Mouse (Mus musculus): ENCODE results near the gene Tmem201. TPM values are rescaled to one million over a fixed set of nuclear protein-coding genes. Genes with fewer than 3 reads are reported as not detected.
A peak's percentile ranks its signal among the peaks of the same experiment; 100 is the strongest.

Tmem201 gene
- polyA plus RNA-seq, 1 experiment from 2014 or later: 43.1 TPM

- 78% methylated on average over 17 of the region's 17 CpGs for WGBS
- no peaks in the 10 kb centered on the region for H3K9me3 ChIP-seq
- peaks cover 91% of the 10 kb centered on the region for H3K36me3 ChIP-seq
- DNase-seq (ENCODE audit: low spot score): no peak
- H3K4me1 ChIP-seq: peaks cover 14% of the 10 kb centered on the region
- H3K27me3 ChIP-seq (ENCODE audit: insufficient read depth, poor library complexity, severe bottlenecking): no peaks in the 10 kb centered on the region
- no peak overlapping the region for H3K27ac ChIP-seq
- H3K4me3 ChIP-seq: no peak overlapping the region
These were observed 13.8 kb downstream of the Tmem201 start for GRCm38 (mm10) chr4:149723855-149724731.

GRCm38 (mm10) chr4:149723021-149723390 lies 14.8 kb downstream of the Tmem201 start:
- WGBS: 93% methylated on average over 12 of the region's 12 CpGs

DNA sequence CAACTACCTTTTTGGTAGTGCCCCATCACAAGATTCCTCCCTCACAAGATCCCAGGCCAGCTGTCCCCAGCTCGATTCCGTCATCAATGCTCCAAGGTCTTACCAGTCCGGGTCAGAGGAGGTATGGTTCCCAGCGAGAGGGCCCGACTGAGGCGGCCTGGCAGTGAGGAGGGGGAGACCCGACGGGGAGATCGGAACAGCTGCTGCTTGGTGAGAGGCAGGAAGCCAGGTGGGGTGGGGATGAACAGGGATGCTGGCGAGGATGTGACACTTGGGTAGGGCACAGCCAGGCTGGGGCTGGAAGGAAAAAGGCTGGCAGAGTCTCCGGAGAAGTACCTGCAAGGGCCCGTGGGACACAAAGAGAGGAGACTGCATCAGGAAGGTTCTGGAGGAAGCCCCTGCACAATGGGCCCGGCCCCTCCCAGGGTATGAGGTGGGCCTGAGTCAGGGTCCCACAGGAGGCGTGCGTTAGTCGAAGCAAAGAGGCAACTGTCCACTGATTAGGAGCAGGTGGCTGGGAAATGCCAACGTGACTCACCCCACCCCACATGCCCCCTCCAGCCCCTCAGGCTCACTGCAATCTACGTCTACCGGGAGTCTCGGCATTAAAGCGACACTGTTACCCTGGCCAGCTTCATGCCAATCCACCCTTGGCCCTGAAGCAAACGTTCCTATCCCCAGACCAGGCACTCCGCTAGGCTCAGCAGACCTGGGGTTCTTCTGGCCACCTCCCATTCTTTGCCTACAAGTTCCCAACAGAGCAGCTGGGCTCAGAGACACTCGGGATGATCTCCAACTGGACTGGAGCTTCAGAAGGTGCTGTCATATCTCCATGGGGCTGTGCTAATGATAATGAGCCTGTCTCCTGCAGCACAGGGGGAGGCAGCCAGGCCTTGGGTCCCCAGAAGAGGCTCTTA lies 15.5 kb downstream of the Tmem201 start:
- Histone ChIP-seq H3K27me3 (ENCODE audit: insufficient read depth, poor library complexity, severe bottlenecking) (no peaks in the 10 kb centered on the region), H3K4me1 (peaks cover 14% of the 10 kb centered on the region), H3K4me3 (no peak overlapping the region), H3K9me3 (no peaks in the 10 kb centered on the region), H3K27ac (no peak overlapping the region), H3K36me3 (peaks cover 93% of the 10 kb centered on the region)
- WGBS: 89% methylated on average over 24 of the region's 24 CpGs
- DNase-seq (ENCODE audit: low spot score): no peak

More at GRCm38 (mm10) chr4:149723021-149723390, 14.8 kb downstream of the Tmem201 start:
- Histone ChIP-seq H3K9me3 (no peaks in the 10 kb centered on the region), H3K4me3 (no peak overlapping the region), H3K36me3 (peaks cover 93% of the 10 kb centered on the region), H3K27me3 (ENCODE audit: insufficient read depth, poor library complexity, severe bottlenecking) (no peaks in the 10 kb centered on the region), H3K27ac (no peak overlapping the region), H3K4me1 (peaks cover 14% of the 10 kb centered on the region)
- no peak for DNase-seq (ENCODE audit: low spot score)

GRCm38 (mm10) chr4:149721163-149721562 lies 16.7 kb downstream of the Tmem201 start:
- 63% methylated on average over 8 of the region's 8 CpGs for WGBS
- H3K4me1 ChIP-seq: peaks cover 14% of the 10 kb centered on the region
- H3K9me3 ChIP-seq: no peaks in the 10 kb centered on the region
- H3K36me3 ChIP-seq: peaks cover 93% of the 10 kb centered on the region
- H3K27ac ChIP-seq: no peak overlapping the region
- DNase-seq (ENCODE audit: low spot score): no peak
- H3K27me3 ChIP-seq (ENCODE audit: insufficient read depth, poor library complexity, severe bottlenecking): no peaks in the 10 kb centered on the region
- no peak overlapping the region for H3K4me3 ChIP-seq

GRCm38 (mm10) chr4:149719686-149720085 lies 18.2 kb downstream of the Tmem201 start:
- Histone ChIP-seq H3K27me3 (ENCODE audit: insufficient read depth, poor library complexity, severe bottlenecking) (no peaks in the 10 kb centered on the region), H3K36me3 (peaks cover 93% of the 10 kb centered on the region), H3K9me3 (no peaks in the 10 kb centered on the region), H3K27ac (no peak overlapping the region), H3K4me1 (peaks cover 7% of the 10 kb centered on the region), H3K4me3 (no peak overlapping the region)
- DNase-seq (ENCODE audit: low spot score): no peak
- 87% methylated on average over 6 of the region's 6 CpGs for WGBS

- WGBS: 82% methylated on average over 3 of the region's 3 CpGs
- H3K27ac ChIP-seq: no peak overlapping the region
- peaks cover 51% of the 10 kb centered on the region for H3K36me3 ChIP-seq
- no peaks in the 10 kb centered on the region for H3K27me3 ChIP-seq (ENCODE audit: insufficient read depth, poor library complexity, severe bottlenecking)
- H3K9me3 ChIP-seq: no peaks in the 10 kb centered on the region
- peaks cover 15% of the 10 kb centered on the region for H3K4me1 ChIP-seq
- no peak overlapping the region for H3K4me3 ChIP-seq
- DNase-seq (ENCODE audit: low spot score): no peak
These were observed 23.3 kb downstream of the Tmem201 start for GRCm38 (mm10) chr4:149714542-149714941.

DNA sequence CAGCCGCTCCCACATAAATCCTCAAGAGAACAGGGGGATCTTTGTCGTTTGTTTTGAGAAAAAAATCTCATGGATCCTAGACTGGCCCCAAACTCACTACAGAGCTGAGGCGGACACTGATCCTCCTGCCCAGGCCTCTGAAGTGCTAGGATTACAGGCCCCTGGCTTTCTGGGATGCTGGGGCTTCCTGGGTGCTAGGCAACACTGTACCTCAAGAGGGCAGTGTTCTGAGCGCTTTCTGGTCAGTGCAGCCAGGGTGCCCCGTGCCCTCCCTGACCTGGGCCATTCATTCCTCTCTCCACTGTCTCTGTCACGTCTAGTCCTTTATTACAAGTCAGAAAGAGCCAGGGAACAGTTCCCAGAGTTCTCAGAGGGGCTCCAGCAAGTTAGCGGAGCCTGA lies 25.9 kb downstream of the Tmem201 start:
- no peaks in the 10 kb centered on the region for H3K9me3 ChIP-seq
- no peak overlapping the region for H3K4me3 ChIP-seq
- no peak for DNase-seq (ENCODE audit: low spot score)
- H3K36me3 ChIP-seq: peaks cover 25% of the 10 kb centered on the region
- H3K27me3 ChIP-seq (ENCODE audit: insufficient read depth, poor library complexity, severe bottlenecking): no peaks in the 10 kb centered on the region
- H3K27ac ChIP-seq: no peak overlapping the region
- 24% methylated on average over 7 of the region's 7 CpGs for WGBS
- H3K4me1 ChIP-seq: peaks cover 15% of the 10 kb centered on the region

DNA sequence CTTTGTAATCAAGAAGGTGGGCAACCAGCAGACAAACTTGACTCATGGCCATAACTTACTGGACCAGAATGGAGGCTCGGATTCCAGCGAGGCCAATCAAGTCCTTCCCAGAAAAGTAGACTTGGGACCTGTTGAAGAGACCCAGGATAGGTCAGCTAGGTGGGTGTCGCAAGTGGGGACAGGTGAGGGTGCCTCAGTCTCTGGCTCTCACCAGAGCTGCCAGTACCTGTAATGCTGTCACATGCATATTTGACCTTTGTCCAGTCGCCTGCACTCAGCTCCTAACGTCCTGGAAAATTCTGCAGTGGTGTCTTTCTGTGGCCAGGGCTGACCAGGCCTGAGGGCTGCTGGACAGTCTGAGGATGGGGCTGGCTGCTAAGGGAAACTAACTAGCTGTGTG lies 26.4 kb downstream of the Tmem201 start:
- no peaks in the 10 kb centered on the region for H3K27me3 ChIP-seq (ENCODE audit: insufficient read depth, poor library complexity, severe bottlenecking)
- 83% methylated on average over 5 of the region's 5 CpGs for WGBS
- H3K27ac ChIP-seq: no peak overlapping the region
- H3K9me3 ChIP-seq: no peaks in the 10 kb centered on the region
- no peak overlapping the region for H3K4me3 ChIP-seq
- peaks cover 15% of the 10 kb centered on the region for H3K4me1 ChIP-seq
- no peak for DNase-seq (ENCODE audit: low spot score)
- peaks cover 20% of the 10 kb centered on the region for H3K36me3 ChIP-seq

- Histone ChIP-seq H3K27ac (no peak overlapping the region), H3K36me3 (peaks cover 11% of the 10 kb centered on the region), H3K27me3 (ENCODE audit: insufficient read depth, poor library complexity, severe bottlenecking) (no peaks in the 10 kb centered on the region), H3K9me3 (no peaks in the 10 kb centered on the region), H3K4me1 (peaks cover 15% of the 10 kb centered on the region), H3K4me3 (no peak overlapping the region)
- 20% methylated on average over 5 of the region's 5 CpGs for WGBS
- no peak for DNase-seq (ENCODE audit: low spot score)
These were observed 27.3 kb downstream of the Tmem201 start for GRCm38 (mm10) chr4:149710510-149710909.

DNA sequence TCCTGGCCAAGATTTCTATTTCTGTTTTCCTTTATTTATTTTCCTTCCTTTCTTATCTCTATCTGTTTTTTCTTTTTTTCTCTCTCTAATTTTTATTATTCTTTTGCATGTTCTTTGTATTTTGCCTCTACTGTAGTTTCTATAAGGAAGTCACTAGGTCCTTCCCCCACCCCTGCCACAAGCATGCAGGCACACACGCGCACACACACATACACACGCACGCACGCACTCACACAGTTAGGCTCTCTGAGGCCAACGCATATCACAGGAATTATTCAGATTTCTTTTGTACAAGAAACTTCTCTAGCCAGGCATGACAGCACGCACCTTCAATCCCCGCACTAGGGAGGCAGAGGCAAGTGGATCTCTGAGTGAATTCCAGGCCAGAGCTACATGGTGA lies 31.9 kb downstream of the Tmem201 start:
- Histone ChIP-seq H3K36me3 (no peaks in the 10 kb centered on the region), H3K27me3 (ENCODE audit: insufficient read depth, poor library complexity, severe bottlenecking) (no peaks in the 10 kb centered on the region), H3K4me3 (no peak overlapping the region), H3K4me1 (peaks cover 13% of the 10 kb centered on the region), H3K27ac (no peak overlapping the region), H3K9me3 (no peaks in the 10 kb centered on the region)
- DNase-seq (ENCODE audit: low spot score): no peak
- WGBS: 92% methylated on average over 8 of the region's 8 CpGs

- Histone ChIP-seq H3K4me1 (peaks cover 11% of the 10 kb centered on the region), H3K9me3 (no peaks in the 10 kb centered on the region), H3K4me3 (no peak overlapping the region), H3K36me3 (no peaks in the 10 kb centered on the region), H3K27ac (no peak overlapping the region), H3K27me3 (ENCODE audit: insufficient read depth, poor library complexity, severe bottlenecking) (peaks cover 6% of the 10 kb centered on the region)
- DNase-seq (ENCODE audit: low spot score): no peak
- WGBS: 65% methylated on average over 7 of the region's 7 CpGs
These were observed 32.5 kb downstream of the Tmem201 start for GRCm38 (mm10) chr4:149705298-149705697.

GRCm38 (mm10) chr4:149702210-149702979 lies 35.4 kb downstream of the Tmem201 start, which contains the start of gene Pik3cd:
Gene Pik3cd, minus strand, starts transcription at chr4:149702571.
- no peaks in the 10 kb centered on the region for H3K9me3 ChIP-seq
- peaks cover 23% of the 10 kb centered on the region for H3K4me1 ChIP-seq
- H3K27ac ChIP-seq: peak within 1 kb of the TSS; percentile 23; the same call in 1 of the 2 replicates
- H3K4me3 ChIP-seq: no peak within 1 kb of the TSS
- 63% methylated on average over 19 of the region's 19 CpGs for WGBS
- DNase-seq (ENCODE audit: low spot score): no peak
- H3K36me3 ChIP-seq: no peaks in the 10 kb centered on the region
- peaks cover 25% of the 10 kb centered on the region for H3K27me3 ChIP-seq (ENCODE audit: insufficient read depth, poor library complexity, severe bottlenecking)
